Mouse (Mus musculus) spleen, adult 12 weeks (tissue): ENCODE results near the gene Six2.

ENCODE experiments used
- DNase-seq: peaks from one replicate; pipeline ENCODE4 v3.0.0; 2022; ENCODE audit warnings: low spot score

Gene Six2

DNA sequence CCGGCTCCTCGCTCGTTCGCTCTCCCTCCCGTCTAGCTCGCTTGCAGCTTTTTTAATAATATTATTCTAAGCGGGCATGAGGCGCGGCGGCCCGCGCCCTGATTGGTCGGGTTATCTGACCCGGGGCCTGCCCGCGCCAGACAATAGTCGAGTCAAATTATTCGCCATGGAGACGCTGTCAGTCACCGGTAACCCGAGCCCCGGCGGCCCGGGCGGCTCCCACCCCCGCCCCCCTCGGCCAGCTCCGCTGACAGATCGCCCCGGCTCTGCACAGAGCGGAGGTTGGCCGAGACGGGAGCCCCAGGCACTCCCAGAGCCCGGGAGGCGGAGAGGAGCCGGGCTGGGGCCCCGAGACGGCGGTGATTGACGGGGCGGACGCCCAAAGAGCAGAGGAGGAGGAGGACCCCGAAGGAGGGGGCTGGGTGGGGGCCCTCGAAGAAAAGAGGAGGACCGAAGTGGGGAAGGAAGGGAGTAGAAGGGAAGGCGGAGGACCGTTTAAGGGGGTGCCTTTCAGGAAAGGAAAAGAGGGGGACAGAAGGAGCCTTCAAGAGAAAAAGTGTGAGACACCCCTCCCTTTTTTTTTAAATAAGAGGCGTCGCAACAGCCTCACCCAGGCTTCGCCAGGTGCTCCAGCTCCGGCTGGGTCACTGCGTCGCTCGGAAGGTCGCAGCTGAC lies at the start of gene Six2:
TSS of gene Six2 (minus strand) at position 39 of the 675 bp plus-strand sequence.
- DNase-seq, result no peak

DNA sequence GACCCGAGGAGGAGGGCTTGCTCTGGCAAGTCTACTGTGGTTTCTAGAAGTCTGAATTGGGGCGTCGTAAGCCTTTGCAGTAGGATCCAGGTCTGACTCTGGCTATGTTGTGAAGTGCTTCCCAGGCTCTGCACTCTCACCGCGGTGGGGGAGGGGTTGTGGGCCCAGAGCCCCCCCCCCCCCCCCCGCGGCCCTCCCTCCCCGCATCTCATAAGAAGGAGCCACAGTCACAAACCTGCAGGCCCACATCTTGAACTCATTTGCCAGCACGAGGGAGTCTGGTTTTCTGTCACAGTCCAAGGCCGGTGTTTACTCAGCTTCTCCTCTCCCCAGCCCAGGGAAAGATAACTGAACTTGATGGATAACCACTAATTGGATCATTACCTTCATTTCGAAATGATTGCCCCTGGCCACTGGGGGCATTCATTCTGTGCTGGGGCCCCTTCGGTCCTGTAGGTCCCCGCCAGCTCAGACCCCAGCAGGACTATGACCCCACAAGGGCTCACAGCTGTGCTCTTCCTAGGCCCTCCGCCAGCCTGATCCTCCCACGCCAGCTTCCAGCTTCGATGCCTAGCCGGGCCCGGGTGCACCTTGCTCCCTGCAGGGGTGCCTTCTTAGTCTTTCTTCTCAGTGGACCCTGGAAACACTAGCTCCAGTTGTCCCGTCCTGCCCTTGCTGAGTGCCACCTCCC lies 49.2 kb upstream of the Six2 start:
- DNase-seq, result no peak

DNA sequence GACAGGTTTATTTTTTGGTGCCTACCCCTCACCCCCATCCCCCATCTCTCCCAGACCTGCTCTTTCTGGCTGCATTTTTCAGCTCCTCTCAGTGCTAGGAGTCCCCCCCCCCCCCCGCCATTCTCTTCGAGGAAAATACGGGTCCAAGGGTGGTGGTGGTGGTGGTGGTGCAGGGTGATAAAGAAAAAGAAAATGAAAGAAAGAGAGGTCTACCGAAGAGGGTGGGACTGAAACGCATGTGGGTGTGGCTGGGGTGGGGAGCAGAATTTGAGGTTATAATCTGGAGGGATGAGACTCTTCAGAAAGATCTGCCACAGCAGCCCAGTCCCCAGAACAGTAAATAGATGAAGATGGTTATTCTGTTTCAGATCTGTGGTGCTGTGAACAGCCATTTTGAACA lies 43.3 kb upstream of the Six2 start:
- DNase-seq, result no peak

DNA sequence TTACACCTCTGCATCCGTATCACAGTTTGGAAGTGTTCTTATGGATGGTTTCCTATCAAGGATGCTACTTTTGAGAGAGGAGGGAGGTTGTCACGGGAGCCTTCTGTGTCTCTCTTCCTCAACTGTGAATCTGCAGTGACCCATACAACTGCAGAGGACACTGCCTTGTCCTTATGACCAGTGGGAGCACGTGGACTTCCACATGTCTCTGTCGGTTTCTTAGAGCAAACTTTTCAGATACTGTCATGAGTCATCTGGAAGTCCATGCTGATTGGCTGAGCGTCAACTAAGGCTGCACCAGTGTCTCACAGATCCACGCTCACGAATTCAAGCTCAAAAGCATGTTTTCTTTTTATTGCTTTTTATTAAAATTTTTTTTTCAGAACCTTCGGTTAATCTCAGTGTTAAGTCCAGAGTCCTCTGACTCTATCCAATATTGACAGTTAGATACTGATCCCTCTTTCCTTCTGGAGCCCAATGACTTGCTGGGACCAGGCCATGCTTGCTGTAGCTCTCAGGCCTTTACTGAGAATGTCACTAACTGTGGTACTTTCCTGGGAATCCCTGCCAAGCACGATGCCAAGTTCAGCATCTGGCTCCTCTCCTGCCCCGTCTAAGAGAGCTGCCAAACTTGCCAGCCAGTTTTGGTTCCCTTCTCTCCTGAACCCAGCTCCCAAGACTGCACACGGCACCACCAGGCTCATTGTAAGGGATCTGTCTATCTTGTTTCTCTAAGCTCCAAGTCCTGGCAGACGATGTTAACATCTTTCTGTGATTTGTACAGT lies 42.3 kb upstream of the Six2 start:
- no peak for DNase-seq

DNA sequence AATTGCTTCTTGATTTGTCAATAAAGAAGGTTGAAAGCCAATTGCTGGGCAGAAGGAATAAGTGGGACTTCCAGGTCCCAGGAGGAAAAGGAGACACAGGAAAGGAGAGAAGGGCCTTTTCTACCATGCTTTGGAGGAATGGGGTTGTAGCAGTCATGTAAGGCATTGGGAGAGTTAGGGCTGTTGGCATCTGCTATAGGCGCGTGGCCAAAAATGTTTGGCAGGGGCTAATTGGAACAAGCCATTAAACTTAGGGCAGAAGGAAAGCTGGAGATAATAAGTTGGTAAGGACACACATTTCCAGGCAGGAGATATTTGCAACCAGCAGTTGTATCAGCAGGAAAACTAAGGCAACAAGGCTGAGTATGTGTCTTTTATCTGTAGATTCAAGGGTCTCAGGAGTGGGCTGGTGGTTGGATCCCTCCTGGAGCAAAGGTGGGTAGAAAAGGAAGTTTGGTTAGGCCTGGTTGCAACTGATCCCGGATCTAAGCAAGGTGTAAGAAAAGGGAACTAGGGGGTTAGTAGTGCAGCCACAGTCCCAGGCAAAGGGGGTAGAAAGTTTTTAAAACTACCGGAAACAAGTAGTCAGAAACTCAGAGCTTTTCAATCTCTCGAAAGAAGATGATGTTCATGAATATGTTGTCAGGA lies 40.1 kb upstream of the Six2 start:
- DNase-seq, result no peak

DNA sequence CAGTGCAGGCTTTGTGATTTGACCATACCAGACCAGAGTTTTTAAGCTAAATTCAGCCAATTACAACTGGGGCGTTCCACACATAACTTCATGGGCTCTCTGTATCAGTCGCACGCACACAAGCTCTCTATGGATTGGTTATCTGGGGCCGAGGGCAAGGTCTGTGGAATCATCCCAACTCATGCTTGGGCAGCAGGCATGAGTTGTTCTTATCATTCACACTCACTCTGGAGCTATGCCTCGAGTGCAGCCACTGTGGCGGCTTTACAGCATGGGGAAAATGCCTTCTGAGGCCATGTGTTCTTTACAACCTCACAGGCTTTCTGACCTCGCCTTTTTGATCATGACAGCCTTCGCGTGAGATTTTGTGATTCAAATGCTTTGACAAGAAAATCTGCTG lies 37.9 kb upstream of the Six2 start:
- DNase-seq, result peak; percentile 14

DNA sequence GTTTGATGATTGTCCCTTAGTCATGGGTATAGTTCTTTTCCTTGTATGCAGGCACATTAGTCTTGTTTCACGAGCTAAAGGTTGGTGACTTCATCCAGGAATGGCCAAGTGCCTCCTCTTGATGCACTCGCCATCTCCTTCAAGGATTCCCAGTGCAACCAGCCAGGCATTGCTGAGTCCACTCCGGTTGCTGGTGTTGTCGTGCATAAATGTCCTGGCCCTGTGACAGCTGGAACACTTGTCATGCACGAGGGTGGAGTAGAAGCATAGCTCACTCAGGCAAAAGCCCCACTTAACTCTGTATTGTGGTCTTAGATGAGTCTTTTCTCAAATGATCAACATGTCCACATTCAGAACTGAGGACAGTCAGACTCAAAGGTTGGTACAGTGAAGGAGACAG lies 35.1 kb upstream of the Six2 start:
- DNase-seq, result no peak

DNA sequence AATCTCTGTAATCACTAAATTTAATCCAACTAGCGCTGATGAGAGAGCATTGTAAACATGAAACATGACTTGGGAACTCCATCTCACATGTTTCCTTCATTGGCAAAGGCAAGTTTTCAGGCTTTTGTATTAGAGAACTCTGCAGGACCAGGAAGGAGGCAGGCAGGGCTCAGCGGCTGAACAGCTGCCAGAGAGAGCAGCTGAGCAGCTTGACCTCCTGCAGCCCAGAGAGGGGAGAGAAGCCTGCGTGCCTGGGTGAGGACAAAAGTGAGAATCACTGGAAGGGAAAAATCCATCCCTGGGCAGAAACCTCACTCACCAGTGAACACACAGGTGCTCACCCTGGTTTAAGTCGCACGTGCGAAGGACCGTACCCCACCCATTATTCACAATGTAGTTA lies 29.2 kb upstream of the Six2 start:
- no peak for DNase-seq

DNA sequence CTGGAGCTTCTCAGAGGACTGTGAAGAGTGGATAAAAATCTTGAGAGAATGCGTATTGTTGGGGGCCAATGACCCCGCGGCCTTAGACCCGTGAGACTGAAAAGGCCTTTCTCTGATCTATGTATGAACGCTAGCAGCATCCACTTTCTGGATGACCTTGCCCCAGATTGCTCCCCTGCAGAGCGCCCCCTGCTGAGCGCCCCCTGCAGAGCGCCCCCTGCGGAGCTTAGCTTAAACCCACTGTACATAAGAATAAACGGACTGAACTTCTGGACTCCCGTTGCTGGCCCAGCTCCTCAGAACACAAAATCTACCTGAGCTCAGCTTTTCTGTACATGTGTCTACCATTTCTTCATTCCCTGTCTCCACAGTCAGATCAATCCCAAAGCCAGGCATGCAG lies 27.7 kb upstream of the Six2 start:
- no peak for DNase-seq

DNA sequence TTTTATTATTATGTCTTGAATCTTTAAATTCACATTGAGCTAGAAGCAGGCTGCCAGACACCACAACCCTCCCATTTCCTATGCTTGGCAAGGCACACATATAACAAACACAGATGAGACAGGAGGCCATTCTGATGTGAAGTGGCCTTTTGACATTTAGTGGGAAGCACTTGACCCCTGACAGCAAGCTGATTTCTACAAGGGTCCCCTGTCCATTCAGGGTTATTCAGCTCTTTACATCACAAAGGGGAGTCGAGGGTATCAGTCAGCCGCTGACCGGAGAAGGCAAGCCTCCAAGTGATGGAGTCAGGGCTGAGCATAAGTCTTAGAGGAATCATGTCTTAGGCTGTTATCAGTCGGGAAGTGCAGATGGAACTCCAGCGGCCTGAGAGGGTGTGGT lies 26.3 kb upstream of the Six2 start:
- DNase-seq, result no peak

DNA sequence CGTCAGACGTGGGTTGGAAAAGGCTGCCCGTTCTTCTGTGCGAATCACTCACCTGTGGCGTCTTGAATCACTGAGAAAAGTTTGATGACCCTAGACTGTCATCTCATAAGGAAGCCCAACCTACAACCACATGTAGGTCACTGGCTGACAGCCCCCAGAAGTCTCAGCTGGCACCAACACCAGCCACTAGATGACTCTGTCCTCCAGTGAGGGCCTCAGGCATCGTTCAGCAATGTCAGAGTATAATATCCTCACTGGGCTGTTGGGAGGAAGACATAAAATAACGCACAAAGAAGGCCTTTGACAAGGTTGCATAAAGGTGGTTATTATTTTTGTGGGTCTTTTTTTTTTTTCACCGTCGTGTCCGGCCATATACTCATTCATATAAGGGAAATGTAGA lies 24.8 kb upstream of the Six2 start:
- no peak for DNase-seq

DNA sequence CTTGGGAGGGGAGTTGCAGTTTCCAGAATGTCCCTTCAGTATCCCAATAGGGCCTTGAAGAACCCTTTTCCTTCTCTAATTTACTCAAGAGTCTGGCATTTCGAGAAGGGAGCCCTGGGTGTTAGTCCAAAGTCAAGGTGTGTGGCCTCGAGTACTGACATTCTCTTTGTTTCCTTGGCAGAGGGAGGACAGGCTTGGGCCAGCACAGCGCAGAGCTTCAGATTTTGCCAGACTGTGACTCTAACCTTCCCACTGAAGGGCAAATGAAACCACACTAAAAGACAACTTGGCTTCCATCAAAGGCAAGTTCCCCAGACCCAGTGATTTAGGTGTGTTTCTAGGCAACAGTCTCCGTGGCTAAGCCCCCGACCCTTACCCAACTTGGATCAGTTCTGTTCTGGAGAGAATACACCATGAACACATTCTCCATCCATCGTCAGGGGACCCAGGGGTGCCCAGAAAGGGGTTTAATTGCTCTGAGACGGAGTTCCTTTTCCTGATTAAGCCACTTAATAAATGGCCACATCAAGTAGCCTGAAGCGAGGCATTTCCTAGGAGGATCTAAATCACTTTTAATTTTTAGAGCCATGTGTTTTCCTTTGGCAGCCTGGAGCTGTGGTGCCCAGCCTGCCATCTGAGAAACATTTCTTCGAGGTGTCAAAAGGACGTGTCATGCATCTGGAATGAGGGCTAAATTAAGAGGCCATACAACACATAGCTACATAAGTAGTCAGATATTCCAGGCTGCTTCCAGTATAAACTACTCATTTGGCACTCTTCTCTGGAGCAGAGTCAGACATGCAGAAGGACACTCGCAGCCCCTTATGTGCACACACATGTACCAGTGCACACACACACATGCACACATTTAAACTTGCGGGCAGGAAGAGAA lies 16.5 kb upstream of the Six2 start:
- no peak for DNase-seq

DNA sequence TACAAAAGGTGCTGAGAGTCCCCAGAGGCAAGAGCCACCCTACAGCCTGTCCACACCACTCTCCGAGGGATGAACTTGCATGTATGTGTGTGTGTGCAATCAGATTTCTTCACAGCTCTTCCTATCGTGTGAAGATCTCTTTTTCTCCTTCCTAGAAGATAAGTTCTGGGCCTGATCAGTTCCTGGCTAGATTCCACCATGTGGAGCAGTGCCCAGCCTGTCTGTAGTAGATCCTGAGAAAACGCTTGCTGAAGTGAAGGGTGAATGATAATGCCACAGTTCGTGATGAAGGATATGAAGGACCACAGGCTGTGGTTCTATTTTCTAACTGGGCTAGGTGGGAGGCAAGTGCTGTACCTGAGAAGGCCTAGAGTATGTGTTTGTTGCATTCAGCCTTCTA lies 12.0 kb upstream of the Six2 start:
- no peak for DNase-seq

DNA sequence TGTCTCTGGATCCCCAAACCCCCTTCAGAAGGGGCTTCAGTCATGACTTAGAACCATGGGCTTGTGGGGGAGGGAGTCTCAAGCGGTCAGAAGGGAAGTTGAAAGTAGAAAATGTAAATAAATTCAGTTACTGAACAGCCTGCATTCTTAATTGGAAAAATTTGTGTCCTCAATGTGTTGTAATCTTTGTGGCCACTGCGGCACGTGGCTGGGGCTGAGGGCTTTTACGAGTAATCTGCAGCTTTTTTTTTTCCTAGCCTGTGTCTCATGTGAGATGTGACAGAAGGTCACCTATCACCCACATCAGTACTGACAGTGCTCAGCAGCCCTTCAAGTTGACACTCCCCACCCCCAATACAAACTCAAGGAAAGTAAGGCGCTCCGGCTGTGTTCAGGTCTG lies 10.6 kb upstream of the Six2 start:
- DNase-seq, result no peak

DNA sequence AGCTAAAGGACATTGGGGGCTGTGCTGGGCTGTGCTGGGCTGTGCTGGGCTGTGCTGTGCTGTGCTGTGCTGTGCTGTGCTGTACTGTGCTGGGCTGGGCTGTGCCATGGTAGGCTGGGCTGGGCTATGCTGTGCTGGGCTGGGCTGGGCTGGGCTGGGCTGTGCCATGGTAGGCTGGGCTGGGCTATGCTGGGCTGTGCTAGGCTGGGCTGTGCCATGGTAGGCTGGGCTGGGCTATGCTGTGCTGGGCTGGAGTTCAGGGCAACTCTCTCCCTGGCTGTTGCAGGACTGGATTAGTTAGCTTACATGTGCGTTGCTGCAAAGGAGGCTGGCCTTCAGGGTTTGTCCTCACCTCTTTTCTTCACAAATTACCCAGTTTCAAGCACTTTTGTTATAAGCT lies 9.9 kb upstream of the Six2 start:
- DNase-seq, result no peak

DNA sequence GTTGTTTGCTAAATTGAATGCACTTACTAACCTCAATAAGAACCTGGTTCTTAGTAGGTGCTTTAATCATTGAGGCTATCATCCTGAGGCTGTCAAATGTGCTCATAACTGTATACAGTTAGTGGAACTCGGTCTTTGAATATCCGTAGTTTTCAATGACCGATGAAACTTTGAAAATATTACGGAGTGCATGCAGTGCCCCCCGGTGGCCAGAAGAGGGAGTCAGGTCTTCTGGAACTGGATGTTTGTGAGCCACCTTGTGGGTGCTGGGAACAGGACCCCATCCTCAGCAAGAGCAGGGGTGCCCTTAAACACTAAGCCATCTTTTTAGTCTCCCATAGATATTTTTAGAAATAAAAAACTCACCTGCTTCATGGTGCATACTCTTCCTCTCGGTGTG lies 6.4 kb upstream of the Six2 start:
- no peak for DNase-seq

DNA sequence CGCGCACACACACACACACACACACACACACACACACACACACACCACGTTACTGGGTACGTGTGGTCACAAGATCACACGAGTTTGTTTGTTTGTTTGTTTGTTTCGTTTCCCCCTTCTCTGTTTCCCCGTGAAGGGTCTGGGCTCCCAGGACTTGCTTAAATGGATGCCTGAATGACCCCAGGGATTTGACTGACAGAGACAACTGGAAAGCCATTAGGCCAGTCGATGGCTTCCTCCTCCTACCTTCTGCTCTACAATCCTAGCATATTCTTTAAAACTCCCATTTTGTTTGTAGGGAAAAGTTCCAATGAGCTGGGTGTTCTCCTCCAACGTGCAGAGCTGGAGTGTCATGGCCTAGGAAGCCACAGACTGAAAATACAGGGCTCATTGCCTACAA lies 5.0 kb upstream of the Six2 start:
- DNase-seq, result no peak

DNA sequence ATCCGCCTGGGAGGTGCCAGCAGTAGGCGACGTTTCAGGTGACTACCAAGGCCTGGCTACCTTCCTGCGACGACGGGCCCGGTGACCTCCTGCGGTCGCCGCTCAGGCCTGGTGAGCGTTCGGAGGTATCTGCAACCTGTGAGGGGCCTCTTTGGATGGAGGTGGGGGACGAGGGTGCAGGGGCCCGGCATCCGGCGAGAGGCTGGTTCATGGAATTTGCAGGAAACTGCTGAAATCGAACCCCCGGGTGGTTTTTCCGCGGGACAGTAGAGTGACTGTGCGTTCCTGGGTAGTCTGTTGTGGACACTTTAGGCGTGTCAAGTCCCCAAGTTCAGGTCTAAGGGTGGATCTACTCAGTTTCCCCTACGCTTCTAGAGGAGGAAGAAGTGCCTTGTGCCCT lies 4.5 kb upstream of the Six2 start:
- no peak for DNase-seq

DNA sequence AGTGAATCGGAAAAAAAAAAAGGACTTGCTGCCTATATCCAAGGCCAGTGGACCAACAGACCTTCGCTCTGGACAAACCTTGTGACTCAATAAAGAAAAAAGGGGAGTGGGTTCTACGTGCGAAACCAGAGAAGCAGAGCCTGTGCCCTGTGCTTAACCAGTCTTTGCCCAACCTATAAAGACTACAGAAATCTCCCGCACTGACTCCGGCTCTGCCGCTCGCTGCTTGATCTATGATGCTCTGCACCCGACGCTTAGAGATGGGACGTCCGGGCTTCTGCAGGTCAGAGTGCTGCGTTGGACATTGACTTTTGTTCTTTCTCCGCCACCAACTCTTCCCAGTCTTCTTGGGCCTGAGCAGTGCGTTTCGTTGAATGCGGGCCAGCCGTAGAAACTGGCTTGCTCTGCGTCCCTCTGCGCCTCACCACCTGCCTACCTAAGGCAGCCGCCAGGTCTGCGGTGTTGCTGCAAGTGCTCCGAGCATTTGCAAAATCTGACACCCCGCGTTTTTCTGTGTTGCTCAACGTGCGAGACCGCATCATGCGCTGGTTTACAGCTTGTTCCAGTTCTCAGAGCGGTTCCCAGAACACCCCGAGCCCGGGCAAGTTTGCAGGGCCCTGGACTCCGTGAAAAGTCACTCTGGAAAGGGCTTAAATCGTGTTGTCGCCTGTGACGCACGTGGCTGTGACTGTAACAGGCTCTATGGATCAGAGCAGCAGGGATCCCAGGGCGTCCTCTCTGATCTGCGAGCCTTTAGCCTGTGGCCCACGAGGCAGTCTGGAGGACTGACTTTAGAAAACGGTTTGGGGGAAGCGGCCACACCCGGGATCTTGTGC lies 3.8 kb upstream of the Six2 start:
- DNase-seq, result no peak

DNA sequence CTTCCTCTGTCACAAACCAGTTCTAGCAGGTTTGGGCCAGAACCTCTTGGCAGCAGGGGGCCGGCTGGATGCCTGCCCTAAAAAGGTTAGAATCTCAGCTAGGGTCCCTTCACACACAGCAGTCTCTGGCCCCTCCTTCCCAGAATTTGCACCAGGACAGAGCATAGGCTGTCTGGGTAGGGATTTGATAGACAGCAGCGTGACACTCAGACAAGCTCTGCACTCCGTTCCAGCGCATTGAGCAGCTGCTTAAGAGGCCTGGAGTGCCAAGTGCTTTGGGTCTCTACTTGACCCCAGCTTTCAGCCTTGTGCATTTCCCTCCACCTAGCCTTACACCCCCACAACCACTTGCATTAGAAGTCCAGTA lies 2.9 kb upstream of the Six2 start:
- DNase-seq, result no peak
